Mouse (Mus musculus): ENCODE measurements around the gene Olfr1472. TPM values are rescaled to one million over a fixed set of nuclear protein-coding genes. Genes with fewer than 3 reads are reported as not detected.

Olfr1472 gene
- total RNA-seq (2023) = not detected in 2 replicates

DNA sequence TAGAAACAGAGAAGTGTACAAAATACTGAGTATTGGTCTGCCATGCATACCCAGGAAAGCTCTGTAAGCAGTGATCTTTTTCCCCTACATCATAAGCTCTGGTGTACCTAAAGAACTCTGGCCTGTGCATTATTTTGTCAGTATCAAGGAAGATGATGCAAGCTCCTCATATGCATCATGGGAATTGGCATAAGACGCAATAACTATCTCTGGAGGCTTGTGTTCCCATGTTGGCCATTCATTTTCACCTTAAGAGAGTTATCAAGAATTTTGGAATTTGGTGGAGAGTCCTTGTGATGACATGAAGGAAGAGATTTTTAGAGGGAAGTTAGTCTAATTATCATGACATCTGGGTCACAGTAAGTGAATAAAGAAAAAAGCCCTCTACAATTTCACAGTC is at the start of gene Olfr1472:
Olfr1472 (minus strand) TSS at position 101 of the 400 bp plus-strand sequence.

GRCm38 (mm10) chr19:13500246-13500645 is 44.4 kb upstream of the Olfr1472 start, which contains the start of gene Olfr1477:
TSS of gene Olfr1477 (plus strand) at chr19:13500546.

DNA sequence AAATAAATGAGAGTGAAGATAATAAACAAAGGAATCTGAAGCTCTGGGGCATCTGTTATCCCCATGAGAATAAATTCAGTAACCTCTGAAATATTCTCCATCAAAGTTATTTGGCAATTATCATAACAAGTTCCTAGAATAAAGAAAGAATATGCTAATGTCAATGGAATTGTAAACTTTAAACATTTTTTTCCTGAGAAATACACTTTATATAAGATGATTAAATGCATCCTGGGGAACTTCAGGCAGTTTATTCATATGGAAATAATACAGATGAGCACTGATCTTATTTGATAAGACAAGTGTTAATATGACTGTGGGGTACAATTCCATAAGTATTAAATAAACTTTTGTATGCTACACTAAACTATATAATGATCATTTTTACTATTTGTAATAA is 24.2 kb upstream of the Olfr1472 start, which contains the start of gene Olfr1475:
Olfr1475 (minus strand) TSS at position 101 of the 400 bp plus-strand sequence.

DNA sequence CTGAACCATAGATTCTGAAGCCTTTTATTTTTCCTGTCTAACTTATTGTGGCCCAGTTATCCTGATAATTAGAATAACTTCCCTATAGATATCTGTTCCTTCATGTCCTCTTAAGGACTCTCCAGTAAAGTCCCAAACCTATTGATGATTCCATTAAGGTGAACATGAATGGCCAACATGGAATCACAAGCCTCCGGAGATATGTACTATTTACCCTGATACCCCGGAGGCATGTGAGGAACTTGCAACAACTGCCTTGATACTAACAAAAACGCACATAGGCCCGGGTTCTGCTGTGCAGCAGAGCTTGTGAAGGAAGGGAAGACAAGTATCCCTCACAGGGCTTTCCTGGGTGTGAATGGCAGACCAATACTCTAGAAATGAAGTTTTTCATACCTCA is 13.4 kb upstream of the Olfr1472 start, which contains the start of gene Olfr1474:
Olfr1474 (plus strand) TSS at position 301 of the 400 bp plus-strand sequence.

GRCm38 (mm10) chr19:13443109-13443508 is 12.8 kb downstream of the Olfr1472 start, which contains the start of gene Olfr1471:
TSS of gene Olfr1471 (plus strand) at chr19:13443409.

GRCm38 (mm10) chr19:13407549-13407948 is 48.3 kb downstream of the Olfr1472 start, which contains the start of gene Olfr1469:
TSS of gene Olfr1469 (plus strand) at chr19:13407849.

Other genes starting within 250 kb of the Olfr1472 start
- gene Olfr1463, start 224.8 kb downstream of the Olfr1472 start, total RNA-seq (2023) = not detected in 2 replicates
- gene Olfr1465, start 140.5 kb downstream of the Olfr1472 start, total RNA-seq (2023) = not detected in 2 replicates
- not detected in 2 replicates for gene Olfr1466, start 117.2 kb downstream of the Olfr1472 start, total RNA-seq (2023)
- gene Olfr1467, start 93.8 kb downstream of the Olfr1472 start, total RNA-seq (2023) = not detected in 2 replicates
- gene Olfr1469, start 48.2 kb downstream of the Olfr1472 start, total RNA-seq (2023) = not detected in 2 replicates
- not detected in 2 replicates for gene Olfr1471, start 12.7 kb downstream of the Olfr1472 start, total RNA-seq (2023)
- not detected in 2 replicates for gene Olfr1474, start 13.5 kb upstream of the Olfr1472 start, total RNA-seq (2023)
- gene Olfr1475, start 24.1 kb upstream of the Olfr1472 start, total RNA-seq (2023) = not detected in 2 replicates
- not detected in 2 replicates for gene Olfr1477, start 44.5 kb upstream of the Olfr1472 start, total RNA-seq (2023)
- gene Olfr1480, start 71.8 kb upstream of the Olfr1472 start, total RNA-seq (2023) = not detected in 2 replicates
- not detected in 2 replicates for gene Olfr1484, start 127.4 kb upstream of the Olfr1472 start, total RNA-seq (2023)
- not detected in 2 replicates for gene Olfr1487, start 161.3 kb upstream of the Olfr1472 start, total RNA-seq (2023)
- not detected in 2 replicates for gene Olfr1489, start 175.5 kb upstream of the Olfr1472 start, total RNA-seq (2023)
- not detected in 2 replicates for gene Olfr1490, start 195.0 kb upstream of the Olfr1472 start, total RNA-seq (2023)
- gene Olfr1491, start 241.2 kb upstream of the Olfr1472 start, total RNA-seq (2023) = not detected in 2 replicates

Measured in neutrophil, adult 65 days (primary cell).